Mouse (Mus musculus) heart, embryonic 12.5 days (tissue): Measurements from ENCODE around the gene Riox2. TPM values are rescaled to one million over a fixed set of nuclear protein-coding genes. Genes with fewer than 3 reads are reported as not detected.

Experiments
- polyA plus RNA-seq: library from polyadenylated mRNA; unstranded; fragments of >200 nt; fragmentation: Nextera tagmentation; extraction: Ambion mirVana; gene quantifications from 2 replicates; pipeline ENCODE4 v1.2.1, GENCODE M21; 2016

Gene Riox2
- polyA plus RNA-seq, 1 experiment from 2014 or later = 27.9 TPM

Other genes starting within 250 kb of the Riox2 start
- gene Olfr201, start 199.1 kb upstream of the Riox2 start, polyA plus RNA-seq = not detected in 2 replicates
- not detected in 2 replicates for gene Olfr202, start 185.0 kb upstream of the Riox2 start, polyA plus RNA-seq
- not detected in 2 replicates for gene Olfr203, start 172.9 kb upstream of the Riox2 start, polyA plus RNA-seq
- gene Olfr204, start 153.5 kb upstream of the Riox2 start, polyA plus RNA-seq = not detected in 2 replicates
- gene Olfr205, start 140.6 kb upstream of the Riox2 start, polyA plus RNA-seq = not detected in 2 replicates
- not detected in 2 replicates for gene Olfr206, start 122.5 kb upstream of the Riox2 start, polyA plus RNA-seq
- not detected in 2 replicates for gene Olfr209, start 107.8 kb upstream of the Riox2 start, polyA plus RNA-seq
- gene Gabrr3, start 64.4 kb upstream of the Riox2 start, polyA plus RNA-seq = not detected in 2 replicates
- gene Crybg3, start 129.2 kb downstream of the Riox2 start, polyA plus RNA-seq = 18.9 and 22.3 TPM in 2 replicates
- 20.7 and 22.6 TPM in 2 replicates for gene Arl6, start 167.6 kb downstream of the Riox2 start, polyA plus RNA-seq